Mouse (Mus musculus) kidney, adult 18-20 months (tissue): ENCODE measurements around the gene Dock9.

Source experiments
- DNase-seq: peaks from one replicate; pipeline ENCODE4 v3.0.0; 2021

The Dock9 gene

DNA sequence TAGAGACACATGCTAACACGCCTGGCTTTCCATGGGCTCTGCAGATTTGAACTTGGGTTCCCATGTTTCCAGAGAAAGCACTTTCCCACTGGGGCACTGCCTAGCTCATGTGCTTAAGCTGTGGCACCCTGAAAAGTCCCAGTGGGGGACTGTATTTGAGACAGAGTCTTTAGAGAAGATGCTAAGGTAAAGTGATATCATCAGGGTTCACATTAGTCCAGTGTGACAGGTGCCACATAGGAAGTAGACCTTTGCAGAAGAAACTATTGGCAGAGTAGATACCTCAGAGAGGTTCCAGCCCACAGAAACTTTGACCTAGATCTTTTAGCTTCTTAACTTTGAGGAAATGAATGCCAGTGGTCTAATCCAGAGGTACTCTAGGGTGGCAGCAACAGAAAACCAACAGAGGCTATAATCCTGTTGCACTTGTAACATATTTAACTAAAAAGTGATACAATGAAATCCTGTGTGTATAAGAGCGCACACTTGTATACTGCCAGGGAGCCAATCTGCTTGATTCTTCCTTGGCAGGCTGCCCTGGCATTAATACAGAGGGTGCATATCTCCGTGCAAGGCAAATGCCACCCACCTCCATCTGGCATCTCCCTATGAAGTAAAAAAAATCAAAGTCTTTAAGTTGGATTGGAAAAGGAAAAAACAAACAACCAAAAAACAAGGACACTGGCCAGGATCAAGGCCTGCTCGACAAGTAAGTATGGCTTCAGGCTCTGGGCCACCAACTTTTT, 179.8 kb downstream of the Dock9 start:
- no peak for DNase-seq

DNA sequence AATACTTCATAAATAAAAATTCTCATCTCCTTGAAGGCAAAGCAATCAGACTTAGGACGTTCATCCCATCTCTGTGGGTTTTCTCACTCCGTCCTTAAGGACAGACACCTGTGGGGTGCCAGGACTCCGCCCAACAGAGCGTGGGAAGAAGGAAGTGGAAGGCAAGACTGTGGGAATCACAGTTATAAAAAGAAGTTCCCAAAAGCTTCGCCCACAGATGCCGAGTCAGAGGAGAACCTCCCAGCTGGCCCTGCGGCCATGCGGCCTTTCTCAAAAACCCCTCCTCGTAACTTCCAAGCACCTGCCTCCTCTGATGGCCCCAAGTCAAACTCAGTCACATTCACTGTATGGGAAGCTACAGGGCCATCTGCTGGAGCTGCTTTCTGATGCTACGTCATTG, 182.2 kb downstream of the Dock9 start:
- no peak for DNase-seq

DNA sequence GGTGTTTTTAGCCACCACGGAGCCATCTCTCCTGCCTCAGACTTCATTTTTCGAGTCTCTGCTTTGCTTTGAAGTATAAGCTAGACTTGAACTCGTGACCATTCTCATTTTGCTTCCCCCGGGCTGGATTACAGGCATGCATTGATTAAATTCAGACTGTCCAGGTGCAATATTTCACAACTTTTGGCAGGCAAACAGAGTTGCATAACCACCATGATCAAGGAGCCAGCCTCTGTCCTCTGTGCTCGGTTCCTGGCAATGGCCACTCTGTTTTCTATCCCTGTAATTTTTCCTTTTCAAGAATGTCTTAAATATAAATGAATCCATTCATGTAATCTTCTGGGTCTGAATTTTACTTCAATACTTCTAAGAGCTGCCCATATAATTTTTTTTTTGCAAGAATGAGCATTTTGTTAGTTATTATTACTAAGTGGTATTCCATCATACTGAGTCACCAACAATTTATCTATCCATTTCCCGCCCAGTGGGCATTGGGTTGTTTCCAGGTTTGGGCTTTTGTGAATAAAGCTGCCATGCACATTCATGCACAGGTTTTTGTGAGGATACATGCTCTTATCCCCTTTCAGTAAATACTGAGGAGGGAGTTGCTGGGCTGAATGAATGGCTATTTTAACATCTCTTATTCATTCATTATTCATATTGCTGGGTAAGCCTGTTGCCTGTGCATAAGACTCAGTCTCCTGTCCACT, 183.0 kb downstream of the Dock9 start:
- DNase-seq, result no peak

DNA sequence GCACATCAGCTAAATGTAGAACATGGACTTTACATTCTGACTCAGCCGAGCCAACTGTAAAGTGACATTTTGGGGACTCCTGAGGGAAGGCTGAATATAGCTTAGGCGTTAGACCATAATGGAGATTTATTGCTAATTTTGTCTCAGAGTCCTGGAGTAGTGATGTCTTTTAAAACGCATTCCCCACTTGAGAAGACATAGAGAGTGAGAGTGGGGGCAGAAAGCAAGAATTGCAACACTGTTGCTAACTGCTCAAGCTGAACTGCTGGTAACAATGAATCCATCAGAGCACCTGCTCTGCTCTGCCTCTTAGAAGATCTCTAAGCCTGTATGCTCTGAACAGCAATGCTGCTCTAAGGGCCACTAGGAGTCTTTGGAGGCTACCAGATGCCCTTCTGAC, 184.1 kb downstream of the Dock9 start:
- DNase-seq, result no peak

DNA sequence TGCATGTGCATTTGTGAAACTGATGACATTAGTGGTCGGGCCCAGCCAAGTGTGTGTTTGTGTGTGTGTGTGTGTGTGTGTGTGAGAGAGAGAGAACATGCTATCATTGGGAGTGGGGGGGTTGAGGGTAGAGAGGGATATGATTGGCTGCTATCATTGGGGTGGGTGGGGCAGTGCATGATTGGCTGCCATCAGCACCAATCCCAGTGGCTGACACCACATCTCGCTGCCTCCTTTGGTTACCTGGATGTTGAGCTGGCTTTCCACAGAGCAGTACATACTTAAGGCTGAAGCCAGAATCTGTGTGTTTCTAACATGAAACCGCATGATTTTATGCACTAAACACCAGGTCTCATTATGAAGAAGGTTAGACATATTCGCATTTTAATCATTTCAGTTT, 184.7 kb downstream of the Dock9 start:
- no peak for DNase-seq

DNA sequence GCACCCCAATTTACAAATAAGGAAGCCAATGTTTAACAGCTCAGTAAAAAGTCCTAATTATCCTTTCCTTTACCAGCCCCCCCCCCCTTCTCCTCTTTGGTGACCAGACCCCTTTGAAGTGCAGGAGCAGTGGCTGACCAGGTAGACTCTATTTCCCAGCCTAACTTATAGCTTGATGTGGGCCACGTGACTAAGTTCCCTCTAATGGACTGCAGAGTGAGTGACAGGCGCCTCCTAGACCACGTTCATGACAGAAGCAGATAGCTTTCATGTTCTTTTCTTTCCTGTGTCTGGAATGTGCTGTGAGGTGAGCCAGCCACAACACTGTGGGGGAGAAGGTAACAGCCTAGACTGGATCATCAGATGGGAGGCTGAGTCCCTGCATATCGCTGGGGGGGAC, 186.1 kb downstream of the Dock9 start:
- DNase-seq, result no peak

DNA sequence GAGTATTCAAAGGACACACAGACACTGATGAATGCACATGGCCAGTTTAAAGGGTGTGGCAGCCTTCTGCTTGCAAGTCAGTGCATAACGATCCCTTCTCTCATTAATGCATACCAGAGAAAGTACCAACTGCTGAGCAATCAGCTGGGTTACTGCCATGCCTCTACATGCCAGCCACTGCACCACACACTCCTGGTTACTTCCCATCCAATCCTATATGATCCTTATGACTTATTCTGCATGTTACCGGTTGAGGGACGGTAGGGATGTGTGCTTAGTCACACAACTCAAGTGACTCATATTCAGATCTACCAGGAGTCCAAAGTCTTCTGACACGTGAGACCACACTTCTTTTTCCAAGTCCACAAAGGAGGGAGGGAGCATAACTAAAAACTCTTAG, 186.5 kb downstream of the Dock9 start:
- DNase-seq, result no peak

DNA sequence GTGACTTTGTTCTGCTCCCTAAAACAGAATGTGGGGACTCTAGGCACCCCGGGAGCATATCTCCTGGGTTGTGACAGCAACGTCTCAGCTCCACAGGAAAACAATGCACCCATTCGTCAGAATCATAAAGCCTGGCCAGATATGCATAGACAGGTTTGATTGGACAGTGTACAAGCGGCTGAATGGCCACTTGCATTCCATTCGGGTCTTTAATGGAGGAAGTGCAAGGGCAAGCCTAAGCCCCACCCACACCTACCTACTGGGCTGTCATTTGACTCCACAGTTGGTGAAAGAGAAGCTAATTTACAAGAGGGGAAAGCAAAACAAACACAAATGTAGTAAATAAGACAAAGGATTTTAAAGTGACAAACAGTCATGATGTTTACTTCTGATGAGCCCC, 189.1 kb downstream of the Dock9 start:
- no peak for DNase-seq

DNA sequence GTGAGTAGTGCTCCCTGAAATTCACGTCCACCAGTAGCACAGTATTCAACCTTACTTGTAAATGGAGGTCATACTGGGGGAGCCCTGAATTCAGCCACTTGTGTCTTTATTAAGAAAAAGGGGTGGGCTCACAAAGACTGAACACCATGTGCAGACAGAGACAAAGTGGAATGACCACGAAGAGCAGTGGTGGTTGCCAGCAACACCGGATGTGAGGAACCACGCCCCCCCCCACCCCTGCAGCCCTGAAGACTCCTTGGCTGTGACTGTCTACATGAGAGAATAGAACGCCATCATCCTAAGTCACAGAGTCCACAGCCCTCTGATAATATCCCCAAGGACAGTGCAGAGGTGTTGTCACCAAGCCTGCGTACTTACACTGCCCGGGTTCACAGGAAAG, 191.2 kb downstream of the Dock9 start:
- no peak for DNase-seq

DNA sequence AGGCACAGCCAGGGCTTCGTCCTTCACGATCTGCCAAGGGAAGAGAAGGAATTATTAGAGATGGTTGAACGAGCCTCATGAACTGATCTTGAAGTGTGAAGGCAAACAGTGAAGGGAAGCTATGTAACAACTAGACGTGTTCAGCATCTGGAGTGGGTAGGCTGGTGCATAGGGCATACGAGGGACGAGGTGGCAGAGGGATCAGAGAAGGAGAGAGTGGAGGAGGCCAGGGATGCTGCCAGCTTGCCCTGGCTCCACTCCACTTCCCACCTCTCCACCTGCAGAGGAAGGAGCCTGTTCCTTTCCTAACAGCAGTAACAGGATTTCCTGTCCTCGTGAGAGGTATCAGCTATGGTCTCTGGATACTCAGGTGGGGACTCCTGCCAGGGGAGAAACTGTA, 192.4 kb downstream of the Dock9 start:
- no peak for DNase-seq

DNA sequence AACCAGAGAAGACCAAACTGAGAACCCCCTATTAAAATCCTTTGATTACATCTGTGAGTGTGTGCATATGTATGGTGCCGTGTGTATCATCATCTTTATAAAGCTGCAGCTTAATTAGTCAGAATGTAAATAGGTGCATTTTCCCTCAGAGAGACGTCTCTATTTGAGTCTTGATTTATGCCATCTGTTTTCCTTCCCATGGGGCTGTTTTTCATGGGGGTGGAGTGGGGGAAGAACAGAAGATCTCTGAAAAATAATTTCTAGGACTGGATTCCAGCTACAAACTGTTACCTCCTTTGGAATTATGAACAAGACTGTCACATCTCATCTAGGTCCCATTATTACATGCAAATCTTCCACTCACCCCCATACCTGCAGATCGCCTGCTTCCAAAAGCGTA, 193.1 kb downstream of the Dock9 start:
- no peak for DNase-seq

DNA sequence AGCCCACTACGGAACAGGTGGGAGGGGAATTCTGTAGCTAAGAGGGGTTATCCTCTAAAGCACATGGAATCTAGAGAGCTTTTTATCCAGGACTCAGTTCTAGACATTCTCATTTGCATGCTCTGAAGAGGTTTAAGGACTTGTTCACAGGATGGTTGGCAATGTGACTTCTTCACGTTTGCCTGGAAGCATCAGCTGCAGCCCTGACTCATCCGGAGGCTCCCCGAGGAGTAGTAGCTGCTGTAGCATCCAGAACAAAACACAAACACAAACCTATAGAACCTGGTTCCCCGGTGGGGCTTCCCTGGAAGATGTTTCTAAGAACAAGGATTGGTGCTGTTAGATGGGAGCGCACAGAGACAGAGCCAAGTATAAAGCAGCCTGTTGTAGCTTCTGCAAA, 195.0 kb downstream of the Dock9 start:
- DNase-seq, result no peak

DNA sequence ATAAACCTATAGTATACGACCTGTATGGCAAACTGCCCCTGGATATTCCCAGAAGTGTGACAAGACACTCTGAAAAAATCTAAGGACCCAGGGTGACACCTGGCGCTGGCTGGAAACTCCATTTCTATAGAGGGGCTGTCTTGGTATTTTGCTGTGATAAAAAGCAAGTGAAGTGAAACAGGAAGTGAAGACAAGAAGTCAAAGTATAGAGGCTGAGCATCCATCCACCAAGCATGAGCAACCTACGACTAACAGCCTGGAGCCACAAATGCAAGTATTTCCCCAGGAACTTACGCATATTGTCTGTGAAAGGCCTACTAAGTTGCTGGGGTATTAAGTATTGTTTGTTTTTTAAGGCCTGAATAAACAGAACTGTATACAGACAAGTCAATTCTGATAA, 197.1 kb downstream of the Dock9 start:
- DNase-seq, result no peak

DNA sequence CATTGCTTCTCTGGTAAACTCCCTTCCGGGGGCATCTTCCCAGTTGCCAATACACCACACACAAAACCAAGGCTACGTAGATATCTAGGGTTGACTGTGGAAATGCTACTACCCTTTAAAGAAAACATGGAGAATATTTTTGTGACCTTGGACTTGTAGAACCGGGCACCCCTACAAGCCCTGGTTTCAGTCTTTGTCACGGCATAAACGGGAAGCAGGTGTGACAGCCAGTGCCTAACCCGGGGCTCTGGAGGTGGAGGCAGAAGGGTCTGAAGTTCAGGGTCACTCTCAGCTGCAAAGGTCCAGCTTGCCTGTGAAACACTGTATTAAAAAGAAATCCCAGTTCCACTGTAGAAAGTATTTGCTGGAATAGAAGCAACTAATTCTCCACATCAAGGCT, 200.6 kb downstream of the Dock9 start:
- DNase-seq, result no peak

DNA sequence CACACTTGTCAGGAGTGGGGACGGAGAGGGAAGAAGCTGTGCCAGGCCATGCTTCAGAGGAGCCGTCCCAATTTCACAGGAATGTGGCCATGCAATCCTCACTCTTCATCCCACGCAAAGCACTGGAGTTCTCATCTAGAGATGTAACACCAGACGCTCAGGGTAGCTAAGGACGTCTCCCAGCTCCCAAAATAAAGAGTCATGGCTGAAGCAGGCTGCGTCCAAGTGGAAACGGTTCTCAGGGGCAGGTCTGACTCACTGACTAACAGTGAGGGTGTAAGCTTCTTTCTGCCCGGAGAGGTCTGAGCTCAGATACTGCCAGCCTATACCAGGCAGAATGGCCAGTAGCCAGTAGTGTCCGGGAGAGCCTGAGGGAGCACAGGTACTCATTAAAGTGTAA, 201.0 kb downstream of the Dock9 start:
- DNase-seq, result no peak

DNA sequence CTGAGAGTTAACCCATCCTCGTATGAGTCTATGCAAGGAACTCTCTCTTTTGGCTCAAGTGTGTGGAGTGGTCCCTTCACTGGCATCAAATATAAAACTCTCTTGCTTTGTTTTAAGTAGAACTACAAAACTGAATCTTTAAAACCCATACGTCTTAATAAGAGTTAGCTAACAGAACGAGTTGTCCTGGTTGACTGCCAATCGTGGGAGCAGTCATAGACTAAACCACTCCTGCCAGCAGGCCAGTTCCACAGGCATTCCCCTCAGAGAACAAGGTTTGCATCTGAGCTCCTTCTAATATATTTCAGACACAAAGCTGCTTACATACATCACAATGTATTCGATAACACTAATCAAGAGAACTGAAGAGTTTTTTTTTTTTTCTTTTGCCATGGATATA, 203.0 kb downstream of the Dock9 start:
- no peak for DNase-seq

DNA sequence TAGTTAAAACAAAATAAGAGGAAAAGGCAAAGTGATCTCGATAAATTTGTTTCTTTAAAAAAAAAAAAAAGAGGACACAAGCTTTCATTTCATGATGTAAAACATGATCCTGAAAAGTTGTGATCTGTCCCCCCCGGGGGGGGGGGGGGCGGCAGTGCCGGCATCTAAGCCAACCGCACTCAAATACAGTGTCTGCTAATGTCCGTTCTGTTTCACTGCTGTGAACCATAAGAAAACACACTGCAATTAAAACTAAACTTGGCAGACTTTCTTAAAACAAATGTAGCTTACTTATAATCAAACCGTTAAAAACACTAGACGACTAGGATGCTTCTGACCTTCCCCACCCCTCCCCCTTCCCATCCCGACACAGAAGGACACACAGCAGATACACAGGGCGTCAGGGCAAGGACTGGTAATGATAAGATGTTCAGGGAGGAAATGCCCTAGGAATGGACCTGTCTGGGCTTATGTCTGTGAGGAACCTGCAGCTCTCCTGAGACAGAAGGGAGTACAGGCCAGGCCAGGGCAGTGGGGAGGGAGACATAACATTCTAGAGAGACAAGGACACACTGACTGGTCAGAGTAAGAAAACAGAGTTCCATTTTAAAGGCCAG, 204.2 kb downstream of the Dock9 start:
- DNase-seq, result no peak

DNA sequence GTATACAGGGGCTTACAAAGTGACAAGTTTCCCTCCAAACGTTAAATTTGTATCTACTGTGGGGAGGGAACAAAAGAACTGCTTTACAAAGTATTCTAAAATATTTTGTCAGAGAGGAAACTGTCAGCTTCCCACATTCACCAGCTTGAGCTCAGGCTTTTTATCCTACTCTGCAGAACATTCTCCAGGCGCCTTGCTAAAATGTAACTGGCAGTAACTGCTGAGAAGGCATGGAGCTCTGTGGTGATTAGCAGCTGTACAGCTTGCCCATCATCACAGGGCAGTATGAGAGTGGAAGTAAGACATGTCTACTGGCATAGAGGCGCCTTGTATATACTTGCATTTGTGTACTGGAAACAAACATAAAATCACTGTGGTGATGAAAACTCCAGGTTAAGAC, 204.7 kb downstream of the Dock9 start:
- DNase-seq, result no peak

DNA sequence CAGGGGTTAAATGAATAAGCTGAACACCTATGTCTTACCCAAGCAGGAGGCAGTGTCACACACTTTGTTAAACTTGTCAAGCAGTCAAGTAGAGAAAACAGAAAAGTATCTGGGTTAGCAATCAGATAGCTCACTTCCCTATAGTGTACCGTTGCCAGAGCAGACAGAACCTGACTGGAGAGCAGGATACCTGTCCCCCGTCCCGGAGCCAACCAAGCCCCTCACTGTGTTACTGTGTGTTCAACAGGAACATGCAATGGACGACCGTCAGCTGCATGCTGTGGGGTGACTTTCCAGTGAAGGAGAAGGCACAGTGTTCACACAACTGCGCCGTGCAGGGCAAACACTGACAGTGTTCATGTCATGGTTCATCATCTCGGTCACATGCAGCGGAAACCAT, 205.3 kb downstream of the Dock9 start:
- DNase-seq, result no peak

DNA sequence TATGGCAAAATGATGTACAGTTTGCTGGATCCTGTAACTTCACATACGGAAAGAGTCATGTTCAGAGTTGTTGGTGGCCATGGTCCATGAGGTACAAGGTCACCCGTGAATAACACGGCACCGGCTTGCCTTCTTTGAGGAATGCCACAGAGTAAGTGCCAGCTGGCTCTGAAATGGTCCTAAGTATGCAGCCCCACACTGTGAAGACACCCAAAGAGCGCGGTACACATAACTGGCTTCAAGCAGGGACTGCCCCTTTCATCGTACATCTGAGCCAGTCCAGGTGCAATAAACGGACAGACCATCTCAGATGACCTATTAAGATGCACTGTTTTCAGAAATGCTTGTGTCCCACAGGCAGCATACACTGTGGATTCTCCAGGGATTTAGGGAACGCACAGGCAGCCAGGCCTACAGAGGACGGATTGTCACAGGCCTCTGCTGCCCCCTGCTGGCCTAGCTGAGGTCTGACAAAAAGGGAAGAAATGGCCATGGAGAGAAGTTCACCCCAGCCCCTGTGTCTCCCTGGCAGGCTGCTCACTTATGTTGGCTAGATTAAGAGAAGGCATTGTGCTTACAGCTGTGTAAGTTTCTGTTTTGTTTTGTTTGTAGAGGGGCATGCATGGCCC, 208.4 kb downstream of the Dock9 start:
- DNase-seq, result peak; percentile 69

DNA sequence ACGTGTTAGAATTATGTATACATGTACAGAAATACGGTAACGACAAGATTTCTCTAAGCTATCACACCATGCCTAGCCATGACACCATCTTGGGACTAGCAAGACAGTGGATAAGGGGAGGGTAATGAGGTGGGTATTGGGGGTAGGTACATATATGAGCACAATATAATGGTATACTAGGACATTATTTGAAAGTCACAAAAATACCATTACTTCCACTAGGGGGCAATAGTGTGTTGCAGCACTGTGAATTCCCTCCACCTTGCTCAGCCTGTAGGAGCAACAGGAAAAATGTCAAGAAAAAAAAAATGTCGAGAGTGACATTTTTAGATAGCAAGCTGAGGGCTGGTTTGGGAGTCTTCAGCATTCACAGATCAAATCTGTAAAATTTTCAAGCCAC, 209.2 kb downstream of the Dock9 start:
- DNase-seq, result no peak

DNA sequence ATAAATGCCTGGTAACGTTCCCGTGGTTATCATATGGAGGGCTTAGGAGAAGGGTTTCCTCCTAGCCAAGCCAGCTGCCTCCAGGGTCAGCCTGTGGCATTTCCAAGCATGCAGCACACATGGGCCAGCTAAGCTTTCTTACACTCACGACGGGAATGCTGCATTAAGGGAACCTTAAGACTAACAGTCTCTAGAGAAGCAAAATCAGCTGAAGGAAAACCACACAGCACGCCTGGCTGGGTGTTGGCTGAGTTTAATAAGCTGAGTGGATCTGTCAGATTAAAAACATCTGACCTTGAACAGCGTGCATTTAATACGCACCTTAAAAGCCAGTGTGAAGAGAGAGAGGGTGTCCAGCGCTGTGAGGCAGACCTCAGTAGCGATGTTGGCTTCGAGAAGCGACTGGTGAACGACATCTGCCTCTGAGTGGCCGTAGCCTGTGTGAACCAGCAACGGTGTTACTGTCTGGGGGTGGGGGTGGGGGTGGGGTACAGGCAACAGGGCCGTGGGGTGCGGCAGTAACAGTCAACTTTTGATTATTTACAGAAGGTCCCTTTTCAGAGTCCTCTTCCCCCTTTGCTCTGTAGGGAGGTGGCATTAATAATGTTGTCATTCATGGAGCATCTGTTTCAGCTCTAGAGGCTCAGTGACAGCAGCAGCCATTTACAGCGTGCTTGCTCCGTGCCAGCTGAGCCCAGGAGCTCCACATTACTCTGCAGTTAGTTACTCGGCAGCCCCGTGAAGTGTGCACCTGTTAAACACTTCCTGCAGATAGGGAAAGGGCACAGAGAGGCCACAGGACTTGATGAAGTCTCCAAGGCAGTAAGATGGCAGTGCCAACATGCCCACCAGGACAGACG, 211.5 kb downstream of the Dock9 start:
- no peak for DNase-seq

DNA sequence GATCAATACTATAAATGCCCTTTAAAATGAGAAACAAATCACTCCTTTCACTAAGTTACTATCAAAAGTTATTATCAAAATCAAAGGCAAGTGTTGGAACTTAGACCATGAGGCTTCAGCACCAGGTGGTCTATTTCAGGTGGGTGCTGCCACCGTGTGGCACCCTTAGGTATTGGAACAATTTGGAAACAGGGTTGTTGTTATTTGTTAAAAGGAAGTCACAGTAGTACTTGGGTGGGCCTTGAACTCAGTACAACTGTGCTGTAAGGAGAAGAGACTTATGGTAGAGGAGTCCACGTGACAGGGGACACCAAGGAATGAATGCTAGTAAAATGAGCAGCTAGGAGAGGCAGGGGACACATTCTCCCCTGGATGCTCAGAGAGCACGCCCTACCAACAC, 218.6 kb downstream of the Dock9 start:
- DNase-seq, result peak; percentile 64
